Comparison of ENCODE assay signal across 27 mouse cellular contexts in genomic region chr11:82564181-82564580, GRCm38 (mm10).
DNase-seq lines count a peak whose midpoint lies in the region; ATAC-seq and TF ChIP-seq lines count a peak whose summit lies in the region.
"Had no signal": no experiment of that assay in that cellular context is flagged by ENCODE, and none has a peak within 500 bp of the region (broad histone marks: within the 10 kb centered on the region; RNA-seq: fewer than 3 reads in every experiment).

No protein-coding gene starts in this region.

- no peaks in the 10 kb centered on the region for H3K36me3 ChIP-seq in forebrain, postnatal 0 days (ENCODE audit: insufficient read depth)
- H3K36me3 ChIP-seq in forebrain, embryonic 14.5 days (ENCODE audit: control insufficient read depth, insufficient read depth, low read length), result no peaks in the 10 kb centered on the region
- H3K36me3 ChIP-seq in liver, embryonic 11.5 days (ENCODE audit: control insufficient read depth, insufficient read depth, low read length), result no peaks in the 10 kb centered on the region
- H3K36me3 ChIP-seq in hindbrain, embryonic 12.5 days, result no peaks in the 10 kb centered on the region
- H3K36me3 ChIP-seq: embryonic facial prominence, embryonic 12.5 days; stomach, embryonic 15.5 days had no signal

- peaks cover 11% of the 10 kb centered on the region; the same call in 1 of the 2 replicates for H3K4me1 ChIP-seq in forebrain, postnatal 0 days (ENCODE audit: insufficient read depth)
- peaks cover 26% of the 10 kb centered on the region for H3K4me1 ChIP-seq in forebrain, embryonic 14.5 days (ENCODE audit: control insufficient read depth, insufficient read depth, low read length)
- no peaks in the 10 kb centered on the region for H3K4me1 ChIP-seq in liver, embryonic 11.5 days (replicated peaks; ENCODE audit: control insufficient read depth, insufficient read depth, low read length)
- peaks cover 19% of the 10 kb centered on the region; the same call in 1 of the 2 replicates for H3K4me1 ChIP-seq in hindbrain, embryonic 12.5 days
- H3K4me1 ChIP-seq: embryonic facial prominence, embryonic 12.5 days; stomach, embryonic 15.5 days had no signal

- WGBS in forebrain, postnatal 0 days, result 48% methylated on average over 10 of the region's 10 CpGs
- 57% methylated on average over 10 of the region's 10 CpGs for WGBS in forebrain, embryonic 14.5 days
- WGBS in liver, embryonic 11.5 days, result 73% methylated on average over 10 of the region's 10 CpGs
- WGBS in hindbrain, embryonic 12.5 days, result 65% methylated on average over 10 of the region's 10 CpGs

- H3K9me3 ChIP-seq in forebrain, postnatal 0 days (ENCODE audit: low read length), result no peaks in the 10 kb centered on the region
- H3K9me3 ChIP-seq in forebrain, embryonic 14.5 days (replicated peaks; ENCODE audit: control insufficient read depth, low read length), result no peaks in the 10 kb centered on the region
- no peaks in the 10 kb centered on the region for H3K9me3 ChIP-seq in liver, embryonic 11.5 days (ENCODE audit: control insufficient read depth, low read length)
- no peaks in the 10 kb centered on the region for H3K9me3 ChIP-seq in hindbrain, embryonic 12.5 days (replicated peaks)
- H3K9me3 ChIP-seq: embryonic facial prominence, embryonic 12.5 days; forebrain, embryonic 13.5 days; stomach, embryonic 15.5 days had no signal

- no peak for TF ChIP-seq CTCF in forebrain, postnatal 0 days (IDR thresholded peaks at IDR 0.05; ENCODE audit: low read depth)

- no peak overlapping the region for H3K4me2 ChIP-seq in forebrain, postnatal 0 days (ENCODE audit: low read depth)
- H3K4me2 ChIP-seq in forebrain, embryonic 14.5 days (ENCODE audit: low read length), result no peak overlapping the region
- H3K4me2 ChIP-seq in liver, embryonic 11.5 days, result no peak overlapping the region
- no peak overlapping the region for H3K4me2 ChIP-seq in hindbrain, embryonic 12.5 days (replicated peaks)
- H3K4me2 ChIP-seq: embryonic facial prominence, embryonic 12.5 days; forebrain, embryonic 13.5 days; heart, embryonic 11.5 days; hindbrain, embryonic 14.5 days; stomach, embryonic 15.5 days had no signal

- H3K27ac ChIP-seq in forebrain, postnatal 0 days (ENCODE audit: low read depth, low read length), result no peak overlapping the region
- H3K27ac ChIP-seq in forebrain, embryonic 14.5 days (ENCODE audit: low read depth, low read length), result no peak overlapping the region
- H3K27ac ChIP-seq in liver, embryonic 11.5 days (ENCODE audit: low read depth, low read length), result no peak overlapping the region
- no peak overlapping the region for H3K27ac ChIP-seq in hindbrain, embryonic 12.5 days
- H3K27ac ChIP-seq: embryonic facial prominence, embryonic 12.5 days; forebrain, embryonic 13.5 days; gastrocnemius, adult 2 months; hindbrain, embryonic 14.5 days; stomach, embryonic 15.5 days had no signal

- DNase-seq in forebrain, postnatal 0 days, result peak; percentile 41
- DNase-seq in forebrain, embryonic 14.5 days (ENCODE audit: low spot score), result no peak
- peak; percentile 23 to 31 for DNase-seq in layer of hippocampus, adult 8-10 months (ENCODE audit: low spot score in 2 of 2)
- DNase-seq in layer of hippocampus, postnatal 10 days (ENCODE audit: low spot score in 2 of 2), result no peak
- DNase-seq in brain, adult 2 months (ENCODE audit: low read depth, low spot score), result peak; percentile 75
- DNase-seq in right cerebral cortex, postnatal 14 days, result peak; percentile 21
- no peak for DNase-seq in liver, embryonic 11.5 days (ENCODE audit: low spot score)
- DNase-seq: adrenal gland, adult 2 months; cerebellum, adult 9-11 months; gastrocnemius, adult 2 months; heart, postnatal 10 days; kidney, adult 8-10 months; kidney, postnatal 14 days; liver; lung, adult 18-20 months; lung, postnatal 14 days; midbrain, embryonic 14.5 days; retina, postnatal 1 day; thymus, adult 2 months had no signal

- ATAC-seq in forebrain, postnatal 0 days, result 0 out of 2 replicates have a peak, but pooled peaks have one; percentile 32
- ATAC-seq in forebrain, embryonic 14.5 days, result no peak
- no peak for ATAC-seq in liver, embryonic 11.5 days (replicated peaks; ENCODE audit: low FRiP score)
- no peak for ATAC-seq in hindbrain, embryonic 12.5 days (ENCODE audit: low FRiP score)
- ATAC-seq: forebrain, embryonic 13.5 days had no signal

- H3K4me3 ChIP-seq in forebrain, postnatal 0 days (ENCODE audit: low read depth, low read length), result no peak overlapping the region
- H3K4me3 ChIP-seq in forebrain, embryonic 14.5 days (ENCODE audit: low read depth, low read length), result no peak overlapping the region
- H3K4me3 ChIP-seq in liver, embryonic 11.5 days (ENCODE audit: low read depth, low read length), result no peak overlapping the region
- H3K4me3 ChIP-seq in hindbrain, embryonic 12.5 days, result no peak overlapping the region
- H3K4me3 ChIP-seq: embryonic facial prominence, embryonic 12.5 days; erythroblast, embryonic 14.5 days; forebrain, embryonic 13.5 days; gastrocnemius, adult 2 months; myocyte; stomach, embryonic 15.5 days had no signal

- H3K27me3 ChIP-seq in forebrain, postnatal 0 days (ENCODE audit: insufficient read depth, low read length), result peaks cover 4% of the 10 kb centered on the region; the same call in 1 of the 2 replicates
- H3K27me3 ChIP-seq in forebrain, embryonic 14.5 days (replicated peaks; ENCODE audit: control insufficient read depth, insufficient read depth, low read length), result no peaks in the 10 kb centered on the region
- H3K27me3 ChIP-seq in liver, embryonic 11.5 days (replicated peaks; ENCODE audit: control insufficient read depth, insufficient read depth, low read length), result no peaks in the 10 kb centered on the region
- peaks cover 20% of the 10 kb centered on the region for H3K27me3 ChIP-seq in hindbrain, embryonic 12.5 days
- H3K27me3 ChIP-seq: embryonic facial prominence, embryonic 12.5 days; stomach, embryonic 15.5 days had no signal

- no peak overlapping the region for H3K9ac ChIP-seq in forebrain, postnatal 0 days
- H3K9ac ChIP-seq in forebrain, embryonic 14.5 days (ENCODE audit: low read length), result no peak overlapping the region
- H3K9ac ChIP-seq in liver, embryonic 11.5 days (ENCODE audit: low read depth, low read length), result no peak overlapping the region
- no peak overlapping the region for H3K9ac ChIP-seq in hindbrain, embryonic 12.5 days
- H3K9ac ChIP-seq: embryonic facial prominence, embryonic 12.5 days; forebrain, embryonic 13.5 days; hindbrain, embryonic 14.5 days; stomach, embryonic 15.5 days had no signal

Comparison
In these comparisons a context has a peak if more than half of its experiments do, and no peak if none do; other contexts are left out.
1. DNase-seq: peak in forebrain, postnatal 0 days (single experiment), layer of hippocampus, adult 8-10 months (2 of 2), brain, adult 2 months (single experiment) and right cerebral cortex, postnatal 14 days (single experiment); none in forebrain, embryonic 14.5 days (single experiment), layer of hippocampus, postnatal 10 days (0 of 2) and liver, embryonic 11.5 days (single experiment).